Mouse (Mus musculus) midbrain, embryonic 16.5 days (tissue): Measurements from ENCODE around the gene Ndufs7. TPM values are rescaled to one million over a fixed set of nuclear protein-coding genes. Genes with fewer than 3 reads are reported as not detected.
"Not testable (repeated sequence)": the region's sequence is repeated elsewhere in the genome, so short reads cannot be mapped to it uniquely, and the experiment has no call there.

Experiments
- ATAC-seq: fragments of 200-750 bp; cut with Nextera tagmentation; 2 replicates; pipeline ENCODE4 v1.8.0; 2017; ENCODE audit warnings: moderate TSS enrichment
- H3K27ac ChIP-seq: fragments of 300-500 bp; sonication (generic); 2 replicates; pipeline ENCODE4 v1.5.1; 2014; ENCODE audit warnings: mild to moderate bottlenecking, low read length, mixed read lengths
- H3K27me3 ChIP-seq: fragments of 300-500 bp; sonication (generic); 2 replicates; pipeline ENCODE4 v1.6.1; 2014; ENCODE audit warnings: low read depth, low read length, mixed read lengths; ENCODE audit not compliant: control insufficient read depth, insufficient read depth
- H3K36me3 ChIP-seq: fragments of 300-500 bp; sonication (generic); 2 replicates; pipeline ENCODE4 v1.6.1; 2014; ENCODE audit warnings: mild to moderate bottlenecking, low read length, moderate library complexity, mixed read lengths; ENCODE audit not compliant: control insufficient read depth, insufficient read depth
- H3K4me1 ChIP-seq: fragments of 300-500 bp; sonication (generic); 2 replicates; pipeline ENCODE4 v1.6.1; 2014; ENCODE audit warnings: mild to moderate bottlenecking, low read length, mixed read lengths; ENCODE audit not compliant: control insufficient read depth, insufficient read depth
- H3K4me2 ChIP-seq: fragments of 300-500 bp; sonication (generic); 2 replicates; pipeline ENCODE4 v1.6.1; 2014; ENCODE audit warnings: mild to moderate bottlenecking, low read length, mixed read lengths
- H3K4me3 ChIP-seq: fragments of 300-500 bp; sonication (generic); 2 replicates; pipeline ENCODE4 v1.5.1; 2014; ENCODE audit warnings: low read depth, mild to moderate bottlenecking, low read length, moderate library complexity, mixed read lengths
- H3K9ac ChIP-seq: fragments of 300-500 bp; sonication (generic); 2 replicates; pipeline ENCODE4 v1.6.1; 2014; ENCODE audit warnings: low read depth, low read length, mixed read lengths
- H3K9me3 ChIP-seq: fragments of 300-500 bp; sonication (generic); replicated peaks from 2 replicates; pipeline ENCODE4 v1.6.1; 2014; ENCODE audit warnings: mild to moderate bottlenecking, low read length, mixed read lengths; ENCODE audit not compliant: control insufficient read depth, poor library complexity, severe bottlenecking
- WGBS: fragments of 180-500 bp; shearing (Covaris S2); extraction: QIAGEN DNeasy Blood & Tissue Kit; methylation state at CpG from one replicate; pipeline ENCODE4 v1.1.7; 2014; 5-methylcytosine and 5-hydroxymethylcytosine counted together
- polyA plus RNA-seq: library from polyadenylated mRNA; unstranded; fragments of >200 nt; fragmentation: Nextera tagmentation; extraction: Ambion mirVana; gene quantifications from 2 replicates; pipeline ENCODE4 v1.2.1, GENCODE M21; 2015

Ndufs7 gene
- polyA plus RNA-seq, 1 experiment from 2014 or later, result 302 TPM

GRCm38 (mm10) chr10:80237020-80237419, 11.9 kb upstream of the Ndufs7 start:
- H3K4me3 ChIP-seq, result no peak overlapping the region
- no peak overlapping the region for H3K9ac ChIP-seq
- H3K27me3 ChIP-seq, result no peaks in the 10 kb centered on the region
- no peaks in the 10 kb centered on the region for H3K9me3 ChIP-seq
- H3K27ac ChIP-seq, result no peak overlapping the region
- 84% methylated on average over 4 of the region's 4 CpGs for WGBS
- H3K4me1 ChIP-seq, result peaks cover 12% of the 10 kb centered on the region; the same call in 1 of the 2 replicates
- H3K4me2 ChIP-seq, result no peak overlapping the region
- H3K36me3 ChIP-seq, result peaks cover 36% of the 10 kb centered on the region
- no peak for ATAC-seq

GRCm38 (mm10) chr10:80238306-80238705, 10.6 kb upstream of the Ndufs7 start:
- ATAC-seq, result no peak
- 90% methylated on average over 3 of the region's 3 CpGs for WGBS
- Histone ChIP-seq H3K27ac (no peak overlapping the region), H3K4me1 (peaks cover 4% of the 10 kb centered on the region; the same call in 1 of the 2 replicates), H3K9me3 (no peaks in the 10 kb centered on the region), H3K9ac (no peak overlapping the region), H3K4me2 (no peak overlapping the region), H3K36me3 (peaks cover 35% of the 10 kb centered on the region), H3K4me3 (no peak overlapping the region), H3K27me3 (no peaks in the 10 kb centered on the region)

- H3K27ac ChIP-seq, result no peak overlapping the region
- H3K4me1 ChIP-seq, result peaks cover 3% of the 10 kb centered on the region; the same call in 1 of the 2 replicates
Measured at GRCm38 (mm10) chr10:80239791-80240190, 9.1 kb upstream of the Ndufs7 start.

GRCm38 (mm10) chr10:80242088-80242487, 6.8 kb upstream of the Ndufs7 start:
- peaks cover 8% of the 10 kb centered on the region; the same call in 1 of the 2 replicates for H3K4me1 ChIP-seq
- no peak overlapping the region for H3K4me2 ChIP-seq
- H3K4me3 ChIP-seq, result no peak overlapping the region
- H3K36me3 ChIP-seq, result peaks cover 36% of the 10 kb centered on the region
- H3K9me3 ChIP-seq, result no peaks in the 10 kb centered on the region
- 43% methylated on average over 9 of the region's 9 CpGs for WGBS
- no peak for ATAC-seq
- peak overlapping the region; percentile 35; the same call in 1 of the 2 replicates for H3K27ac ChIP-seq
- no peaks in the 10 kb centered on the region for H3K27me3 ChIP-seq
- H3K9ac ChIP-seq, result peak overlapping the region; percentile 35; the same call in 1 of the 2 replicates

More at GRCm38 (mm10) chr10:80239791-80240190, 9.1 kb upstream of the Ndufs7 start:
- Histone ChIP-seq H3K36me3 (peaks cover 40% of the 10 kb centered on the region), H3K9me3 (no peaks in the 10 kb centered on the region), H3K27me3 (no peaks in the 10 kb centered on the region), H3K4me3 (no peak overlapping the region), H3K9ac (no peak overlapping the region), H3K4me2 (no peak overlapping the region)
- 84% methylated on average over 6 of the region's 6 CpGs for WGBS
- ATAC-seq, result no peak

- no peaks in the 10 kb centered on the region for H3K9me3 ChIP-seq
- H3K27ac ChIP-seq, result 0 out of 2 replicates have a peak overlapping the region, but pooled peaks have one; percentile 35
- H3K4me3 ChIP-seq, result no peak overlapping the region
- H3K4me2 ChIP-seq, result no peak overlapping the region
- H3K36me3 ChIP-seq, result peaks cover 35% of the 10 kb centered on the region
- WGBS, result 75% methylated on average over 3 of the region's 3 CpGs
- H3K4me1 ChIP-seq, result peaks cover 8% of the 10 kb centered on the region; the same call in 1 of the 2 replicates
- H3K27me3 ChIP-seq, result no peaks in the 10 kb centered on the region
- ATAC-seq, result no peak
- H3K9ac ChIP-seq, result no peak overlapping the region
Measured at GRCm38 (mm10) chr10:80242607-80243006, 6.3 kb upstream of the Ndufs7 start.

- H3K36me3 ChIP-seq, result peaks cover 26% of the 10 kb centered on the region
Measured at GRCm38 (mm10) chr10:80244791-80245399, 4.0 kb upstream of the Ndufs7 start.

GRCm38 (mm10) chr10:80245600-80245999, 3.3 kb upstream of the Ndufs7 start:
- H3K4me3 ChIP-seq, result no peak overlapping the region
- no peak for ATAC-seq
- H3K4me2 ChIP-seq, result no peak overlapping the region
- 8% methylated on average over 4 of the region's 4 CpGs for WGBS
- H3K27me3 ChIP-seq, result no peaks in the 10 kb centered on the region
- H3K27ac ChIP-seq, result peak overlapping the region; percentile 62
- H3K9me3 ChIP-seq, result no peaks in the 10 kb centered on the region
- peaks cover 17% of the 10 kb centered on the region for H3K4me1 ChIP-seq
- H3K9ac ChIP-seq, result peak overlapping the region; percentile 36
- peaks cover 21% of the 10 kb centered on the region for H3K36me3 ChIP-seq

More at GRCm38 (mm10) chr10:80244791-80245399, 4.0 kb upstream of the Ndufs7 start:
- H3K9me3 ChIP-seq, result no peaks in the 10 kb centered on the region
- WGBS, result 27% methylated on average over 5 of the region's 5 CpGs
- H3K27me3 ChIP-seq, result no peaks in the 10 kb centered on the region
- no peak overlapping the region for H3K4me3 ChIP-seq
- no peak for ATAC-seq
- no peak overlapping the region for H3K9ac ChIP-seq
- no peak overlapping the region for H3K4me2 ChIP-seq
- H3K4me1 ChIP-seq, result peaks cover 10% of the 10 kb centered on the region
- peak overlapping the region; percentile 62; the same call in 1 of the 2 replicates for H3K27ac ChIP-seq

GRCm38 (mm10) chr10:80247849-80248248, 1.1 kb upstream of the Ndufs7 start:
- Histone ChIP-seq H3K9me3 (no peaks in the 10 kb centered on the region), H3K4me3 (no peak overlapping the region), H3K36me3 (peaks cover 5% of the 10 kb centered on the region; the same call in 1 of the 2 replicates), H3K4me1 (peaks cover 14% of the 10 kb centered on the region), H3K9ac (no peak overlapping the region; the same call in 1 of the 2 replicates), H3K4me2 (no peak overlapping the region), H3K27ac (no peak overlapping the region), H3K27me3 (no peaks in the 10 kb centered on the region)
- no peak for ATAC-seq
- 33% methylated on average over 6 of the region's 6 CpGs for WGBS

GRCm38 (mm10) chr10:80248437-80248836, 484 bp upstream of the Ndufs7 start:
- ATAC-seq, result 0 out of 2 replicates have a peak, but pooled peaks have one; percentile 0
- peak overlapping the region; percentile 66 for H3K4me3 ChIP-seq
- H3K9ac ChIP-seq, H3K27me3 ChIP-seq, H3K36me3 ChIP-seq, H3K27ac ChIP-seq, H3K9me3 ChIP-seq: not testable (repeated sequence)
- H3K4me1 ChIP-seq, result peaks cover 14% of the 10 kb centered on the region
- H3K4me2 ChIP-seq, result peak overlapping the region; percentile 40; the same call in 1 of the 2 replicates
- 49% methylated on average over 3 of the region's 3 CpGs for WGBS
